Mouse (Mus musculus) forebrain, embryonic 12.5 days (tissue): Measurements from ENCODE around the gene Il10ra. TPM values are rescaled to one million over a fixed set of nuclear protein-coding genes. Genes with fewer than 3 reads are reported as not detected.

Source experiments
- ATAC-seq: fragments of 200-750 bp; cut with Nextera tagmentation; 2 replicates; pipeline ENCODE4 v1.8.0; 2017; ENCODE audit warnings: moderate TSS enrichment; ENCODE audit not compliant: low FRiP score
- H3K27ac ChIP-seq: fragments of 300-500 bp; sonication (generic); 2 replicates; pipeline ENCODE4 v1.5.1; 2016; ENCODE audit warnings: mild to moderate bottlenecking
- H3K27me3 ChIP-seq: fragments of 300-500 bp; sonication (generic); 2 replicates; pipeline ENCODE4 v1.6.1; 2016; ENCODE audit warnings: mild to moderate bottlenecking
- H3K36me3 ChIP-seq: fragments of 300-500 bp; sonication (generic); replicated peaks from 2 replicates; pipeline ENCODE4 v1.6.1; 2016; ENCODE audit warnings: mild to moderate bottlenecking
- H3K4me1 ChIP-seq: fragments of 300-500 bp; sonication (generic); 2 replicates; pipeline ENCODE4 v1.6.1; 2016
- H3K4me2 ChIP-seq: fragments of 300-500 bp; sonication (generic); 2 replicates; pipeline ENCODE4 v1.6.1; 2016; ENCODE audit warnings: mild to moderate bottlenecking, moderate library complexity
- H3K4me3 ChIP-seq: fragments of 300-500 bp; sonication (generic); replicated peaks from 2 replicates; pipeline ENCODE4 v1.5.1; 2016; ENCODE audit warnings: mild to moderate bottlenecking
- H3K9ac ChIP-seq: fragments of 300-500 bp; sonication (generic); 2 replicates; pipeline ENCODE4 v1.6.1; 2016; ENCODE audit warnings: mild to moderate bottlenecking
- H3K9me3 ChIP-seq: fragments of 300-500 bp; sonication (generic); 2 replicates; pipeline ENCODE4 v1.6.1; 2016
- WGBS: fragments of 180-500 bp; shearing (Covaris S2); methylation state at CpG from one replicate; pipeline ENCODE4 v1.1.7; 2016; 5-methylcytosine and 5-hydroxymethylcytosine counted together
- microRNA-seq: library from miRNA; unstranded; fragments of <30 nt; microRNA quantifications from one replicate; pipeline ENCODE4, GENCODE M21; 2017
- polyA plus RNA-seq: library from polyadenylated mRNA; unstranded; fragments of >200 nt; fragmentation: Nextera tagmentation; extraction: Ambion mirVana; gene quantifications from 2 replicates; pipeline ENCODE4 v1.2.1, GENCODE M21; 2016

The Il10ra gene
- polyA plus RNA-seq, 1 experiment from 2014 or later: 0.63 TPM

GRCm38 (mm10) chr9:45221567-45221966, 47.4 kb downstream of the Il10ra start:
- H3K27me3 ChIP-seq: no peaks in the 10 kb centered on the region
- no peaks in the 10 kb centered on the region for H3K4me1 ChIP-seq
- H3K27ac ChIP-seq: no peak overlapping the region
- WGBS: 19% methylated on average over 6 of the region's 6 CpGs
- no peaks in the 10 kb centered on the region for H3K36me3 ChIP-seq
- H3K9ac ChIP-seq: no peak overlapping the region
- ATAC-seq: no peak
- no peaks in the 10 kb centered on the region for H3K9me3 ChIP-seq
- H3K4me3 ChIP-seq: no peak overlapping the region
- no peak overlapping the region for H3K4me2 ChIP-seq

GRCm38 (mm10) chr9:45219644-45220043, 49.3 kb downstream of the Il10ra start:
- Histone ChIP-seq H3K4me1 (0 out of 2 replicates have a peak, but pooled peaks cover 2% of the 10 kb centered on the region), H3K27ac (no peak overlapping the region)

GRCm38 (mm10) chr9:45215526-45216179, 53.3 kb downstream of the Il10ra start:
- H3K36me3 ChIP-seq: no peaks in the 10 kb centered on the region
- WGBS: 78% methylated on average over 11 of the region's 11 CpGs
- ATAC-seq: no peak
- no peak overlapping the region for H3K4me2 ChIP-seq
- no peaks in the 10 kb centered on the region for H3K9me3 ChIP-seq
- no peak overlapping the region for H3K9ac ChIP-seq
- H3K27me3 ChIP-seq: no peaks in the 10 kb centered on the region
- H3K4me1 ChIP-seq: 0 out of 2 replicates have a peak, but pooled peaks cover 2% of the 10 kb centered on the region
- no peak overlapping the region for H3K4me3 ChIP-seq
- H3K27ac ChIP-seq: no peak overlapping the region

More at GRCm38 (mm10) chr9:45219644-45220043, 49.3 kb downstream of the Il10ra start:
- no peak for ATAC-seq
- no peaks in the 10 kb centered on the region for H3K36me3 ChIP-seq
- H3K4me3 ChIP-seq: no peak overlapping the region
- H3K9me3 ChIP-seq: no peaks in the 10 kb centered on the region
- H3K27me3 ChIP-seq: no peaks in the 10 kb centered on the region
- WGBS: 80% methylated on average over 3 of the region's 3 CpGs
- no peak overlapping the region for H3K9ac ChIP-seq
- no peak overlapping the region for H3K4me2 ChIP-seq

GRCm38 (mm10) chr9:45212001-45212400, 56.9 kb downstream of the Il10ra start:
- Histone ChIP-seq H3K36me3 (no peaks in the 10 kb centered on the region), H3K9ac (no peak overlapping the region), H3K4me3 (no peak overlapping the region), H3K27me3 (peaks cover 3% of the 10 kb centered on the region; the same call in 1 of the 2 replicates), H3K9me3 (no peaks in the 10 kb centered on the region), H3K27ac (no peak overlapping the region), H3K4me2 (no peak overlapping the region), H3K4me1 (0 out of 2 replicates have a peak, but pooled peaks cover 2% of the 10 kb centered on the region)
- 63% methylated on average over 6 of the region's 6 CpGs for WGBS
- no peak for ATAC-seq

- Histone ChIP-seq H3K4me3 (no peak overlapping the region), H3K4me2 (no peak overlapping the region), H3K36me3 (no peaks in the 10 kb centered on the region), H3K9ac (no peak overlapping the region), H3K27ac (no peak overlapping the region), H3K27me3 (peaks cover 3% of the 10 kb centered on the region; the same call in 1 of the 2 replicates), H3K9me3 (no peaks in the 10 kb centered on the region), H3K4me1 (no peaks in the 10 kb centered on the region)
- ATAC-seq: no peak
- WGBS: 84% methylated on average over 7 of the region's 7 CpGs
Observed at GRCm38 (mm10) chr9:45207015-45207743, 61.8 kb downstream of the Il10ra start.

GRCm38 (mm10) chr9:45206121-45206520, 62.8 kb downstream of the Il10ra start:
- Histone ChIP-seq H3K36me3 (no peaks in the 10 kb centered on the region), H3K27ac (no peak overlapping the region), H3K4me1 (no peaks in the 10 kb centered on the region), H3K4me3 (no peak overlapping the region), H3K9me3 (no peaks in the 10 kb centered on the region), H3K9ac (no peak overlapping the region), H3K27me3 (peaks cover 3% of the 10 kb centered on the region; the same call in 1 of the 2 replicates), H3K4me2 (no peak overlapping the region)
- WGBS: 74% methylated on average over 4 of the region's 4 CpGs
- ATAC-seq: no peak

- Histone ChIP-seq H3K4me2 (no peak overlapping the region), H3K27ac (no peak overlapping the region), H3K9me3 (no peaks in the 10 kb centered on the region), H3K4me3 (no peak overlapping the region), H3K4me1 (no peaks in the 10 kb centered on the region), H3K9ac (no peak overlapping the region), H3K36me3 (no peaks in the 10 kb centered on the region), H3K27me3 (peaks cover 3% of the 10 kb centered on the region; the same call in 1 of the 2 replicates)
- 79% methylated on average over 5 of the region's 5 CpGs for WGBS
- no peak for ATAC-seq
Observed at GRCm38 (mm10) chr9:45205143-45205542, 63.8 kb downstream of the Il10ra start.

Small RNAs within 50 kb of the gene (microRNA-seq; reads per million reads assigned to microRNA genes)
- gene Mir7086: not detected

Other genes starting within 250 kb of the Il10ra start
- gene Mpzl2, start 229.3 kb downstream of the Il10ra start, polyA plus RNA-seq: 1.2 and 1.5 TPM in 2 replicates
- 1.7 and 2.4 TPM in 2 replicates for gene Mpzl3, start 214.0 kb downstream of the Il10ra start, polyA plus RNA-seq
- 0.15 TPM in 1 of 2 replicates, not detected in the other for gene Jaml, start 190.0 kb downstream of the Il10ra start, polyA plus RNA-seq
- 3.0 and 3.1 TPM in 2 replicates for gene Scn2b, start 151.4 kb downstream of the Il10ra start, polyA plus RNA-seq
- 0.23 and 0.56 TPM in 2 replicates for gene Scn4b, start 130.8 kb downstream of the Il10ra start, polyA plus RNA-seq
- 0.18 and 0.22 TPM in 2 replicates for gene BC049352, start 87.1 kb downstream of the Il10ra start, polyA plus RNA-seq
- gene Tmprss4, start 65.1 kb downstream of the Il10ra start, polyA plus RNA-seq: 0.11 and 0.47 TPM in 2 replicates
- gene Tmprss13, start 50.0 kb upstream of the Il10ra start, polyA plus RNA-seq: 0.08 TPM in 1 of 2 replicates, not detected in the other
- gene Fxyd6, start 101.0 kb upstream of the Il10ra start, polyA plus RNA-seq: 206 TPM in 2 replicates
- 2.0 and 2.3 TPM in 2 replicates for gene Fxyd2, start 130.5 kb upstream of the Il10ra start, polyA plus RNA-seq
- 7.0 and 8.9 TPM in 2 replicates for gene Dscaml1, start 157.5 kb upstream of the Il10ra start, polyA plus RNA-seq